Mouse (Mus musculus): ENCODE results near the gene Gpr31b. TPM values are rescaled to one million over a fixed set of nuclear protein-coding genes. Genes with fewer than 3 reads are reported as not detected.

The Gpr31b gene
- not detected for polyA plus RNA-seq (2014; fragmentation: Illumina TruSeq; extraction: RNeasy Lipid Tissue Mini Kit (QIAGEN cat#74804); ENCODE audit: low read depth, low replicate concordance)

GRCm38 (mm10) chr17:13052124-13052813, at the start of gene Gpr31b:
TSS of gene Gpr31b (minus strand) at chr17:13052296.

GRCm38 (mm10) chr17:13060804-13061203, 8.7 kb upstream of the Gpr31b start, which contains the start of gene Tcp10b:
TSS of gene Tcp10b (plus strand) at chr17:13061104.

GRCm38 (mm10) chr17:13006546-13006945, 45.5 kb downstream of the Gpr31b start, which contains the start of gene Sod2:
TSS of gene Sod2 (plus strand) at chr17:13006846.

Other genes with a start within 250 kb of the Gpr31b start
- 1.4 TPM for gene Mas1, start 184.2 kb downstream of the Gpr31b start, polyA plus RNA-seq (2014; fragmentation: Illumina TruSeq; extraction: RNeasy Lipid Tissue Mini Kit (QIAGEN cat#74804); ENCODE audit: low read depth, low replicate concordance)
- gene Mrgprh, start 176.3 kb downstream of the Gpr31b start, polyA plus RNA-seq (2014; fragmentation: Illumina TruSeq; extraction: RNeasy Lipid Tissue Mini Kit (QIAGEN cat#74804); ENCODE audit: low read depth, low replicate concordance), result 7.3 TPM
- 1.6 TPM for gene Pnldc1, start 142.1 kb downstream of the Gpr31b start, polyA plus RNA-seq (2014; fragmentation: Illumina TruSeq; extraction: RNeasy Lipid Tissue Mini Kit (QIAGEN cat#74804); ENCODE audit: low read depth, low replicate concordance)
- 166 TPM for gene Tcp1, start 136.6 kb downstream of the Gpr31b start, polyA plus RNA-seq (2014; fragmentation: Illumina TruSeq; extraction: RNeasy Lipid Tissue Mini Kit (QIAGEN cat#74804); ENCODE audit: low read depth, low replicate concordance)
- 171 TPM for gene Mrpl18, start 136.0 kb downstream of the Gpr31b start, polyA plus RNA-seq (2014; fragmentation: Illumina TruSeq; extraction: RNeasy Lipid Tissue Mini Kit (QIAGEN cat#74804); ENCODE audit: low read depth, low replicate concordance)
- 0.52 TPM for gene Acat3, start 111.7 kb downstream of the Gpr31b start, polyA plus RNA-seq (2014; fragmentation: Illumina TruSeq; extraction: RNeasy Lipid Tissue Mini Kit (QIAGEN cat#74804); ENCODE audit: low read depth, low replicate concordance)
- gene Acat2, start 91.5 kb downstream of the Gpr31b start, polyA plus RNA-seq (2014; fragmentation: Illumina TruSeq; extraction: RNeasy Lipid Tissue Mini Kit (QIAGEN cat#74804); ENCODE audit: low read depth, low replicate concordance), result 6.1 TPM
- gene Wtap, start 58.1 kb downstream of the Gpr31b start, polyA plus RNA-seq (2014; fragmentation: Illumina TruSeq; extraction: RNeasy Lipid Tissue Mini Kit (QIAGEN cat#74804); ENCODE audit: low read depth, low replicate concordance), result 43.6 TPM
- 703 TPM for gene Sod2, start 45.5 kb downstream of the Gpr31b start, polyA plus RNA-seq (2014; fragmentation: Illumina TruSeq; extraction: RNeasy Lipid Tissue Mini Kit (QIAGEN cat#74804); ENCODE audit: low read depth, low replicate concordance)
- not detected for gene Tcp10b, start 8.8 kb upstream of the Gpr31b start, polyA plus RNA-seq (2014; fragmentation: Illumina TruSeq; extraction: RNeasy Lipid Tissue Mini Kit (QIAGEN cat#74804); ENCODE audit: low read depth, low replicate concordance)
- gene Unc93a, start 79.5 kb upstream of the Gpr31b start, polyA plus RNA-seq (2014; fragmentation: Illumina TruSeq; extraction: RNeasy Lipid Tissue Mini Kit (QIAGEN cat#74804); ENCODE audit: low read depth, low replicate concordance), result not detected
- not detected for gene Smok2a, start 168.9 kb upstream of the Gpr31b start, polyA plus RNA-seq (2014; fragmentation: Illumina TruSeq; extraction: RNeasy Lipid Tissue Mini Kit (QIAGEN cat#74804); ENCODE audit: low read depth, low replicate concordance)
- gene Smok2b, start 178.0 kb upstream of the Gpr31b start, polyA plus RNA-seq (2014; fragmentation: Illumina TruSeq; extraction: RNeasy Lipid Tissue Mini Kit (QIAGEN cat#74804); ENCODE audit: low read depth, low replicate concordance), result not detected

Measured in heart, adult 10 weeks (tissue).